Mouse (Mus musculus) cerebellum, adult 2 months (tissue): Measurements from ENCODE around the gene Pde2a.

Experiments used
- CTCF ChIP-seq: fragments of 200-500 bp; IDR thresholded peaks from 2 replicates; pipeline ENCODE4 v1.5.1; 2011; ENCODE audit warnings: low read depth, mild to moderate bottlenecking, control low read depth, low read length, moderate library complexity, borderline replicate concordance; ENCODE audit not compliant: insufficient read depth
- POLR2A ChIP-seq: fragments of 200-500 bp; IDR thresholded peaks from 2 replicates; pipeline ENCODE4 v1.6.1; 2011; ENCODE audit warnings: low read length, control low read depth, borderline replicate concordance; ENCODE audit not compliant: insufficient read depth

DNA sequence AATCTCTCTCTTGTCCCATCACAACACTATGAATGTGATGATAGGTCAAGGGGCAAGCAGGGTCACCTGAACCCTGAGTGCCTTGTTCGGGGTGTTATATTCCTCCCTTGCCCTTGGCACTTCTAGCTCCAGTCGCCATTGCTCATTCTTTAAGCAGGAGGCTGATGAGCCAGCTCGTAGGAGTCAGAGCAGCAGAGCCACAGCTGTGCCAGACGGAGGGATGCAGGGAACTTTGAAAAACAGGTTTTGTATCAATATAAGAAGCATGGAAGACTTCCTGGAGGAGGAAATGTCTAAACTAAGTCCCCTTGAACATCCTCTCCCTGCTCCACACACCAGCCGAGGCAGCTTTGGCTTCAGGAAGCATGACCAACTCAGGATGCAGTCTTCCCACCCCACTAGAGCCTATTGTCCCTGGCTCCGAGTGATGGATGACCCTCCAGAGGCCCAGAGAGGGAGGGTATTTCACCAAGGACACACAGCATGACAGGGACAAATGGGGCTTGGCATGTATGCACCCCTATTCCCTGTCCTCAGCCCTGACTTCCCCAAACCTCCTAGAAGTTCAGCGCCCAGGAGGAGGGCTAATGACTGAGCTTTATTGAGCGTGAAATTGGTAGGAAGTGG lies 60.5 kb downstream of the Pde2a start:
- TF ChIP-seq CTCF (no peak), POLR2A (no peak)
